Mouse (Mus musculus) thymus, postnatal 4 days (tissue): ENCODE results near the gene Ripor2.

Source experiments
- DNase-seq: peaks from one replicate; pipeline ENCODE4 v3.0.0; 2021

Gene Ripor2

GRCm38 (mm10) chr13:24581833-24582232, at the start of gene Ripor2:
Gene Ripor2 (plus strand): TSS chr13:24582189.
- DNase-seq, result no peak

GRCm38 (mm10) chr13:24536531-24537167, 45.3 kb upstream of the Ripor2 start:
- no peak for DNase-seq

DNA sequence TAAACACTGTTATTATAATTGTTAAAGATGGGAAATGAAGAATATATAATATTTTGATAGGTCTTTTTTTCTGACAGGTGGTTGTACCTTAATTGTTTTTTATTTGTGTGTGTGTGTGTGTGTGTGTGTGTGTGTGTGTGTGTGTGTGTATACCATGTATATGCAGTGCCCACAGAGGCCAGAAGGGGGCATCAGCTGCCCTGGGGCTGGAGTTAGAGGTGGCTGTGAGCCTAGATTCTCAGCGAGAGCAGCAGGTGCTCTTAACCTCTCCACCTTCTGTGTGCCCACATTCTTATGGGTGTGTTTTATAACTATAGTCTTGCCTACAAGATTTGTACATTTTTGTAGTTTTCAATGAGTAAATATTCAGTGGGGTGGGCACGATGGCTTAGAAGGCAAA, 44.0 kb upstream of the Ripor2 start:
- peak; percentile 51 for DNase-seq

GRCm38 (mm10) chr13:24538941-24539340, 43.0 kb upstream of the Ripor2 start:
- no peak for DNase-seq

DNA sequence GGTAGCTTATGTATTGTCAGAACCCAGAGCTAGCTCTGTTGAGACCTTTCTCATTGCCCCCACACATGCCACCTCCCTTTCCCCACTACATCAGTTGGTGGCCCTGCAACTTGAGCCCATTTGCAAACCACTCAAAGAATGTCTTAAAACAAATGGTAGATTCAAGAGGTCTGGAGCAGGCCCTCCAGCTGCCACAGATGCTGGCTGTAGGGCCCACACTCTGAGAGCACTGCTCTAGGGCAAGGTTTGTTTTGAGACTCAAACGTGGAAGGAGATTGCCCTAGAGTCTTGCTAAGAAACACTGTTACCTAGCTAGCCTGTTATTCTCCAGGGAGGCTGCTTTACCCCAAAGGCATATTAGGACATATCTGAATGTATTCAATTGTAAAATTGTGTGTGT, 36.3 kb upstream of the Ripor2 start:
- no peak for DNase-seq

- peak; percentile 46 for DNase-seq
These were observed 35.1 kb upstream of the Ripor2 start for GRCm38 (mm10) chr13:24546801-24547459.

DNA sequence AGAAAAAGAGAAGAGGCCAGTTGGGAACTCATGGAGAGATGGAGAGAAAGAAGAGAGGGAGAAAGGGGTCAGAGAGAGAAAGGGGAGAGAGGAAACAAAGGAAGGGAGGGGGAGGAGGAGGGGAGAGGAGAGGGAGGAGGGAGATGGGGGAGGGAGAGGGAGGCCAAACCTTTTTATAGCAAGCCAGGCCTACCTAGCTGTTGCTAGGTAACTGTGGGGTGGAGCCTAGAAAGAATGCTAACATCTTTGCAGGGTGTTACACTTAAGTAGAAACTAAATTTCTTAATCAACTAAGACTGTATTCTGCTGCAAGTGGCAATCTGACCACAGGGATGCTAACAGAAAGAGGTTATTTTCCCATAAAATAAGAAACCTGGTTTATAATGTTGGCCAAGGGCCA, 33.1 kb upstream of the Ripor2 start:
- DNase-seq, result no peak

DNA sequence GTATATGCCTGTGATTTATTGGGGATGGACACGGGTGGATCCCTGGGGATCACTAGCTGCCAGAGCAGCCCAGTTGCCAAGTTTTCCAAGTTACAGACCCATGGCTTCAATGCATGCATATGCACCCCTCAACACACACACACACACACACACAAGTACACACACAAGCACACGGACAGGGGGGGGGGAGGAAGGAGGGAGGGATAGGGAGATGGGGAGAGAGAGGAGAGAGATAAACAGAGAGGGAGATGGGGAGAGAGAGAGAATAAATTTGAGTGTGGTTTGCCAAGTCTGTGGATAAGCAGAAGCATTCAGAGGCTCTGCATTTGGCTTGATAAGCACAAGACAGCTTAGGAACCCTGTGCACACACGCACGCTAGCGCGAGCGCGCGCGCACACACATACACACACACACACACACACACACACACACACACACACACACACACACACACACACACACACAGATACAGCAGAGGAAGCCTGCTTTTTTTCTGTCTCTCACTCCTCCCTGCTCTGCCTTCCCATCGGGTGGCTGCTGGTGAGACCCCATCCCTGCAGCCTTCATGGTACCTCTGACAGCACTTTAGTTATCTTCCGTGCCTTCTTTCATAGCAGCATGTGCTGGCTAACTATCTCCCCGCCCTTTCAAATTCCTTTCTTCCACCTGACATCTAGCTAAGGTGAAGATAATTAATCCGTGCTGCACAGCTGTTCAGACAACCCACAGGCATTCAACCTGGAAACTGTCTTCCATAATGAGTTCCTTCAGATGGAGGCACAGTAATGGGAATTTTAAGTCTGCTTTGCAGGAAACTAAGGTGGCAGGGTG, 30.7 kb upstream of the Ripor2 start:
- peak; percentile 4 for DNase-seq

DNA sequence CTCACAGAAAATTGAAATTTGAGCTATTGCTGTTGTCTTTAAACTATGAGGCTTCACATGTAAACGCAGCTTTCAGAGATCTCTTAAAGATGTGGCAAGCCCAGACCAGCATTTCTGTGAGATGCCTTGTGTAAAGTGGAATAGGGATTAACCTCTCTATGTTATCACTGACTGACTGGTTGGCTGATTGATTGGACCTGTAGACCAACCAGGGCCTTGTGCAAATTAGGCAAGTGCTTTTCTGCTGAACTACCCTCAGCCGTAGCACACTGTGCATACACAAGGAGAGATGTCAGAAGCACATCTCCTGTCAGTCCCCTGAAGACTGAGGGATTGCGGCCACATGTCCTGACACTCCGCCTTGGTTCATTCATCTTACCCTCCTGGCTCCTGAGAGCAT, 29.9 kb upstream of the Ripor2 start:
- no peak for DNase-seq

- DNase-seq, result no peak
These were observed 20.6 kb upstream of the Ripor2 start for GRCm38 (mm10) chr13:24561391-24561790.

- no peak for DNase-seq
These were observed 17.3 kb upstream of the Ripor2 start for GRCm38 (mm10) chr13:24564706-24565105.

GRCm38 (mm10) chr13:24565230-24565949, 16.6 kb upstream of the Ripor2 start:
- no peak for DNase-seq

DNA sequence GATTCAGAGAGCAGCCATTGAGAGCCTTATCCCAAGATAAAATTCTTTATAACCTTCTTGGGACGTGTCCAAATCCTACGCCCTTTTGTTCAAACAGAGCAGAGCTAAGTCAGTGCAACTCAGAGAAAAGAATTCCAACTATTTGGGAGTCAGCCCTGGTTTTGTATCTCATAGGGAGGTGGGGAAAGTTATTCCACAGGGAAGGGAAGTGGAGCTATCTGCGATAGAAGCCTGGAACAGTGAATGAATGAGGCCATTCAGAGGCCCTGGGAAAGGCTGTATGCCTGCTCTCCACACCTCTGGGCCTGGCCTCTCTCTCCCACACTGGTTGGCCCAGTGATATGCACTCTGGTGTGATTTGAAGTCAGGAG, 16.1 kb upstream of the Ripor2 start:
- no peak for DNase-seq

DNA sequence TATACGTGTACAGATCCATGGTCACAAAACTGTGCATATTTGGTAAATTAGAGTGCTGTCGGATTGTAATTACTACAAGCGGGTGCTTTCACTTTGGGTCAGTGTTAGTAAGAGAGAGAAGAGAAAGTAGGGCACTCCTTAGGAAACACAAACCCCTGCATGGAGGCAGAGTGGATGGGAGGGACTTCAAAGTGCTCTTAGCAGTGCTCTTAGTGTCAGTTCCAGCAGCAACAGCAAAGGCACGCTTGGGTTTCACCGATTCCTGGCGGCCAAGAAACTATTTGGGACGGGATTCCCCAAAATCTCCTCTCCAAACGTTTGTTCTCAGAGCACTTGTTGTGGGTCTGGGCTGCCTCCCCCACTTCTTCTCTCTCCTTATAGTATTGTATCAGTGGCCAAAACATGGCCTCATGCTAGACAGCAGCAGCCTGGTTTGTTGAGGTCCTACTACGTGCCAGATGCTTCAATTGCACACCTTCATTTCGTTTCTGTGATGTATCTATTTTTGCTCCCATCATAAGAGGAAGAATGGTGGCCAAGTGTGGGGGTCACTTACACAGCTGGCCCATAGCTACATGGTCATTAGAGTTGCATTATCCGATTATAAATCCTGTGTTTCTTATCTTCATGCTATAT, 14.7 kb upstream of the Ripor2 start:
- DNase-seq, result no peak

- DNase-seq, result peak; percentile 58
These were observed 12.9 kb upstream of the Ripor2 start for GRCm38 (mm10) chr13:24569066-24569465.

- no peak for DNase-seq
These were observed 11.3 kb upstream of the Ripor2 start for GRCm38 (mm10) chr13:24570716-24571115.

GRCm38 (mm10) chr13:24571906-24572305, 10.1 kb upstream of the Ripor2 start:
- no peak for DNase-seq

GRCm38 (mm10) chr13:24575126-24575525, 6.9 kb upstream of the Ripor2 start:
- no peak for DNase-seq

DNA sequence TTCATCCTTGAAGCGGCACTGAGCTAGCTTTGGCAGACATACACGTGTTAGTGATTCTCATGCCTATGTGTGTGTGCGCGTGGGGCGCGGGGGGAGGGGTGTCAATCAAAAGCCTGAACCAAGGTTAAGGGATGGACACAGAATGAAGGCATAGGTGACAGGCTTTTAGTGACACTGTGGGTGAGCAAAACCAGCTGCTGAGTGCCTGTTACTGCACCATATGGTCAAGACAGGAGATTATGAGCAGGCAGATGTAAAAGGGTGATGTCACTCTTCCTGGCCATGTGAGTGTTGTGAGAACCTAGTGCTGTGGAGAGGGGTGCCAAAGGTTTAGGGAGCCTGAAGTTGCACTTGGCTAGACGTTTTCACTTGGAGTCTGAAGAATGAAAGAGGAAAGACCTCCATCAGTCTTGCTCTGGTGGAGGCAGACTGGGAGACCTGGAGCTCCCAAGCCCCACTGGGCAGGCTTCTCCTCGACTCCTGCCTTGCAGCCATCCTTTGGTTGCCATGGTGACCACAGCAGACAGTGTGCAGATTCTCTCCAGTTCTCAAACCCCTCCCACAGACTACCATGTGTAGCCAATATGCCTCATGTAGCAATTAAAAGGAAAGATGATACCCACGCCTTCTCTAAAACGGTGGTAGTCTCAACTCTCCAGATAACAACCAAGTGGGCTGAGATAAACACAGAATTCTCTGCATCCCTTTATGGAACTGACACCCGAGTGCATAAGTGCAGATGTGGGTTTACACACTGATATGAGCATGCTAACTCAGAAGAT, 5.5 kb upstream of the Ripor2 start:
- DNase-seq, result no peak

- DNase-seq, result no peak
These were observed 3.7 kb upstream of the Ripor2 start for GRCm38 (mm10) chr13:24578317-24578716.

DNA sequence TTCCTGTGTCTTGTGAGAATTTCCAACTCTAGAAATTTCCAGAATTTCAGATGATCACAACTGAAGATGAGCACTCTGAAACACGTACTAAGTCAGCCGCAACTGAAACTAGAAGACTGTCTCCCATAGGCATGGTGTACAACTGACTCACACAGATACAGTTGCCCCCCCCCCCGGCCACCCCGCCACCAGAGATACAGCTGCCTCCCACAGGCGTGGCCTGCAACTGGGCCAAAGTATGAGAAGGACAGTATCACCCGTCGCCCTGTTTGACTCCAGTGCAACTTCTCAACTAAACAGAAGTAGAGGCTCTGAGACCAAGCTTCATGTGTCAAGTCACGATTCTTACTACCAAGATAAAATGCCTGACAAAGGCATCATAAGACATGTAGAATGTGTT, 1.2 kb upstream of the Ripor2 start:
- DNase-seq, result no peak

DNA sequence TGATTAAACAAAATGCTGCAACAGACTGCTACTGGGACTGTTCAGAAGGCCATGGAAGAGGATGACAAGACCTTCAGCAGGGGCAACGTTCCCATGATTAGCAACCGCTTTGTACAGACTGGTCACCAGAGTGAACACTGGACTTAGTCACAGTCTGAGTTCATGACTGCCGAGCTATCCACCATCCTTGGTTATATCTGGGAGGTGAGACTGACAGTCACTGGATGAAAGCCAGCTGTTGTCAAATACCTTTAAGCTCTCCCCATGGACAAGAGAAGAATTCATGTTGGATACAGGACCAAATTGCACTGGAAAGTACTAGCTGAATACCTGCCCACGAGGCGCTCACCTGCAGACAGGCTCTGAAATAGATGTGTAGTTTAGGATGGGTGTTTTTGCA, 2.4 kb downstream of the Ripor2 start:
- DNase-seq, result no peak
